Mouse (Mus musculus) layer of hippocampus, adult 6 months (tissue): ENCODE measurements around the gene Gan. TPM values are rescaled to one million over a fixed set of nuclear protein-coding genes. Genes with fewer than 3 reads are reported as not detected.

ENCODE experiments used
- long read RNA-seq, 2 experiments: library from polyadenylated mRNA; unstranded; transcript quantifications; one replicate each; pipeline ENCODE4 v2.0.0; 2019 to 2020
- polyA plus RNA-seq: library from polyadenylated mRNA; unstranded; fragments of <200 nt; fragmentation: Nextera tagmentation; gene quantifications from 2 replicates; pipeline ENCODE4 v1.2.3, GENCODE M21; 2021

The Gan gene
- 0.68 and 0.87 TPM in 2 replicates for polyA plus RNA-seq
- long read RNA-seq, experiment 1, partial matches to known transcripts, result 1 of 3 reads
- long read RNA-seq, experiment 1, other reads (novel, unspliced or antisense), result 2 of 3 reads
- long read RNA-seq, experiment 2, partial matches to known transcripts, result 0 of 8 reads
- long read RNA-seq, experiment 2, other reads (novel, unspliced or antisense), result 8 of 8 reads

GRCm38 (mm10) chr8:117158135-117158761, at the start of gene Gan:
Gene Gan, plus strand, starts transcription at chr8:117158135.

GRCm38 (mm10) chr8:117257029-117257820, 99.3 kb downstream of the Gan start, which contains the start of gene Cmip:
Gene Cmip, plus strand, starts transcription at chr8:117257064.

Other genes starting within 250 kb of the Gan start
- 49.2 and 51.0 TPM in 2 replicates for gene Cmc2, start 236.7 kb upstream of the Gan start, polyA plus RNA-seq
- gene Cenpn, start 236.4 kb upstream of the Gan start, polyA plus RNA-seq, result 0.60 and 0.79 TPM in 2 replicates
- 4.7 and 5.1 TPM in 2 replicates for gene Atmin, start 214.7 kb upstream of the Gan start, polyA plus RNA-seq
- gene 1700030J22Rik, start 179.2 kb upstream of the Gan start, polyA plus RNA-seq, result 3.2 and 3.6 TPM in 2 replicates
- 123 and 124 TPM in 2 replicates for gene Gcsh, start 164.6 kb upstream of the Gan start, polyA plus RNA-seq
- 0.01 and 0.06 TPM in 2 replicates for gene Pkd1l2, start 75.7 kb upstream of the Gan start, polyA plus RNA-seq
- 0.08 and 0.11 TPM in 2 replicates for gene Bco1, start 62.3 kb upstream of the Gan start, polyA plus RNA-seq
- 88.1 and 90.0 TPM in 2 replicates for gene Cmip, start 98.9 kb downstream of the Gan start, polyA plus RNA-seq